Mouse (Mus musculus) ES-E14 (cell line): Measurements from ENCODE around the gene Mmadhc.

Source experiments
- CHD2 ChIP-seq: IDR thresholded peaks from 2 replicates; pipeline ENCODE4 v1.6.1; 2014; ENCODE audit warnings: mild to moderate bottlenecking, low read depth, low read length, inconsistent platforms
- MAFK ChIP-seq: IDR thresholded peaks from 2 replicates; pipeline ENCODE4 v1.6.1; 2014; ENCODE audit warnings: mild to moderate bottlenecking, low read depth, low read length, inconsistent platforms; ENCODE audit not compliant: insufficient read depth
- ZNF384 ChIP-seq: IDR thresholded peaks from 2 replicates; pipeline ENCODE4 v1.6.1; 2012; ENCODE audit warnings: low read depth, low read length, inconsistent platforms

GRCm38 (mm10) chr2:50339061-50339460 is 42.5 kb upstream of the Mmadhc start:
- no peak for TF ChIP-seq ZNF384
- no peak for TF ChIP-seq MAFK
- TF ChIP-seq CHD2, result no peak
